In the genomic region with DNA sequence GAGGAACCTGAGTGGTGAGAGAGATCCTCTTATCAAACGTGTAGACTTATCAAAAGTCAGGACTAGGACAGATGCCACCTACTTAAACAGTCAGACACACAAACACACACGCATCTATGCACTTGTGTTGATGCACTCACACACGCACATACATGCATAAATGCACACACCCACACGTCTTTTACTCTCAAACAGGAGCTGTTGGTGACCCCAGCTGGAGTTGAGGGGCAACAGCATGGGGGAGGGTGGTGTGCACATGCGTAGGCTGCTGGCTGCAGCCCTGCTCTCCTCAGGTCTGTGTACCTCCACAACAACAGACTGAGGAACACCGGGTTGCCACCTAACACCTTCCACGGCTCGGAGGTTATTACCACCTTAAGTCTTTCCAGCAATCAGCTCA, we compare ENCODE assay signal across 12 mouse cellular contexts. TPM values are rescaled to one million over a fixed set of nuclear protein-coding genes. Genes with fewer than 3 reads are reported as not detected.
DNase-seq lines count a peak whose midpoint lies in the region; ATAC-seq and TF ChIP-seq lines count a peak whose summit lies in the region.
"Had no signal": no experiment of that assay in that cellular context is flagged by ENCODE, and none has a peak within 500 bp of the region (broad histone marks: within the 10 kb centered on the region; RNA-seq: fewer than 3 reads in every experiment).

No protein-coding gene starts in this region.

- 43% methylated on average over 8 of the region's 8 CpGs for WGBS in kidney, embryonic 16.5 days
- 57% methylated on average over 8 of the region's 8 CpGs for WGBS in limb, embryonic 14.5 days

- peaks cover 6% of the 10 kb centered on the region; the same call in 1 of the 2 replicates for H3K4me1 ChIP-seq in kidney, embryonic 16.5 days (ENCODE audit: insufficient read depth, low read length)
- peaks cover 16% of the 10 kb centered on the region; the same call in 1 of the 2 replicates for H3K4me1 ChIP-seq in limb, embryonic 14.5 days (ENCODE audit: control insufficient read depth, insufficient read depth, low read length)

- no peaks in the 10 kb centered on the region for H3K9me3 ChIP-seq in kidney, embryonic 16.5 days (ENCODE audit: low read length)
- H3K9me3 ChIP-seq in limb, embryonic 14.5 days (ENCODE audit: control insufficient read depth, low read length) = no peaks in the 10 kb centered on the region
- H3K9me3 ChIP-seq: hindbrain, embryonic 10.5 days had no signal

- no peak overlapping the region for H3K4me3 ChIP-seq in kidney, embryonic 16.5 days (ENCODE audit: low read length)
- H3K4me3 ChIP-seq in limb, embryonic 14.5 days (replicated peaks; ENCODE audit: low read length) = no peak overlapping the region
- H3K4me3 ChIP-seq: hindbrain, embryonic 10.5 days; left cerebral cortex, adult 2 months had no signal

- H3K27ac ChIP-seq in kidney, embryonic 16.5 days (ENCODE audit: low read length) = no peak overlapping the region
- H3K27ac ChIP-seq in limb, embryonic 14.5 days (replicated peaks; ENCODE audit: low read depth, low read length) = no peak overlapping the region
- H3K27ac ChIP-seq: left cerebral cortex, adult 2 months; liver, embryonic 14.5 days had no signal

- TF ChIP-seq POLR2A in limb, embryonic 14.5 days (IDR thresholded peaks at IDR 0.05; ENCODE audit: borderline replicate concordance, extremely low read depth, insufficient read depth, insufficient read length) = no peak

- ATAC-seq in kidney, embryonic 16.5 days (ENCODE audit: low FRiP score, low TSS enrichment) = peak; percentile 25; the same call in 1 of the 2 replicates
- ATAC-seq in limb, embryonic 14.5 days (ENCODE audit: low FRiP score, low read depth) = no peak
- ATAC-seq in erythroid progenitor cell, adult 5-6 weeks (replicated peaks; ENCODE audit: low FRiP score, poor library complexity, severe bottlenecking) = no peak
- no peak for ATAC-seq in granulocyte monocyte progenitor cell, adult 5-6 weeks (replicated peaks; ENCODE audit: poor library complexity, severe bottlenecking)

- H3K9ac ChIP-seq in kidney, embryonic 16.5 days (replicated peaks; ENCODE audit: low read length) = no peak overlapping the region
- H3K9ac ChIP-seq in limb, embryonic 14.5 days (ENCODE audit: low read depth, low read length, severe bottlenecking) = no peak overlapping the region
- H3K9ac ChIP-seq: liver, embryonic 14.5 days had no signal

- no peak for DNase-seq in kidney, postnatal 14 days
- DNase-seq in retina, embryonic 14.5 days (ENCODE audit: low spot score) = peak; percentile 24
- no peak for DNase-seq in retina, postnatal 1 day
- DNase-seq in limb, embryonic 14.5 days (ENCODE audit: low spot score) = no peak
- no peak for DNase-seq in adrenal gland, postnatal 36 days
- DNase-seq: right cerebral cortex, postnatal 14 days had no signal

- no peaks in the 10 kb centered on the region for H3K27me3 ChIP-seq in kidney, embryonic 16.5 days (ENCODE audit: insufficient read depth, low read length)
- no peaks in the 10 kb centered on the region for H3K27me3 ChIP-seq in limb, embryonic 14.5 days (ENCODE audit: control insufficient read depth, insufficient read depth, low read length)

- peaks cover 13% of the 10 kb centered on the region for H3K36me3 ChIP-seq in kidney, embryonic 16.5 days (ENCODE audit: insufficient read depth, low read length)
- H3K36me3 ChIP-seq in limb, embryonic 14.5 days (ENCODE audit: control insufficient read depth, insufficient read depth, low read length) = peaks cover 17% of the 10 kb centered on the region

- H3K4me2 ChIP-seq in kidney, embryonic 16.5 days (replicated peaks; ENCODE audit: low read depth, low read length) = no peak overlapping the region
- peak overlapping the region; percentile 25; the same call in 1 of the 2 replicates for H3K4me2 ChIP-seq in limb, embryonic 14.5 days (replicated peaks; ENCODE audit: low read depth, low read length, severe bottlenecking)

RNA-seq across cellular contexts. Expression of a gene that starts 2.5 kb away (rescaled TPM):
- polyA plus RNA-seq in kidney, embryonic 16.5 days (2015; fragmentation: Nextera tagmentation; extraction: Ambion mirVana) = 0.24 and 0.30 TPM in 2 replicates
- 4.9 and 6.7 TPM in 2 replicates for polyA plus RNA-seq in limb, embryonic 14.5 days (2012; rRNA removed)
- polyA plus RNA-seq in limb, embryonic 14.5 days (2014; fragmentation: Nextera tagmentation; extraction: Ambion mirVana) = 1.3 and 1.5 TPM in 2 replicates
- under 1 TPM; 0.13 to 0.46 TPM for total RNA-seq in adrenal gland, postnatal 36 days (2021)
- total RNA-seq in erythroid progenitor cell, adult 5-6 weeks (2015; ENCODE audit: low replicate concordance) = not detected in 2 replicates
- total RNA-seq in erythroid progenitor cell, adult 5-6 weeks (2017; ENCODE audit: low replicate concordance) = 0.13 and 1.1 TPM in 2 replicates
- total RNA-seq in granulocyte monocyte progenitor cell, adult 5-6 weeks (2014; fragmentation: Nextera tagmentation) = 0.41 TPM in 1 of 2 replicates, not detected in the other
- total RNA-seq in granulocyte monocyte progenitor cell, adult 5-6 weeks (2017) = 0.26 TPM in 1 of 2 replicates, not detected in the other
- total RNA-seq: left cerebral cortex, adult 2 months had no signal

RNA-seq across cellular contexts. Expression of a gene that starts 19.5 kb away (rescaled TPM):
- polyA plus RNA-seq in kidney, embryonic 16.5 days (2015; fragmentation: Nextera tagmentation; extraction: Ambion mirVana) = 29.0 and 31.1 TPM in 2 replicates
- 30.9 and 34.3 TPM in 2 replicates for polyA plus RNA-seq in limb, embryonic 14.5 days (2012; rRNA removed)
- 21.6 and 22.9 TPM in 2 replicates for polyA plus RNA-seq in limb, embryonic 14.5 days (2014; fragmentation: Nextera tagmentation; extraction: Ambion mirVana)
- 10 to 100 TPM; 22.6 to 33.9 TPM for total RNA-seq in adrenal gland, postnatal 36 days (2021)
- total RNA-seq in erythroid progenitor cell, adult 5-6 weeks (2015; ENCODE audit: low replicate concordance) = 2.1 and 4.3 TPM in 2 replicates
- 1.3 and 17.9 TPM in 2 replicates for total RNA-seq in erythroid progenitor cell, adult 5-6 weeks (2017; ENCODE audit: low replicate concordance)
- total RNA-seq in granulocyte monocyte progenitor cell, adult 5-6 weeks (2014; fragmentation: Nextera tagmentation) = 11.8 and 13.5 TPM in 2 replicates
- total RNA-seq in granulocyte monocyte progenitor cell, adult 5-6 weeks (2017) = 4.2 and 9.0 TPM in 2 replicates

RNA-seq across cellular contexts. Expression of a gene that starts 19.5 kb away (rescaled TPM):
- 1.7 and 1.9 TPM in 2 replicates for polyA plus RNA-seq in kidney, embryonic 16.5 days (2015; fragmentation: Nextera tagmentation; extraction: Ambion mirVana)
- 1.7 TPM in 2 replicates for polyA plus RNA-seq in limb, embryonic 14.5 days (2012; rRNA removed)
- 0.44 and 0.72 TPM in 2 replicates for polyA plus RNA-seq in limb, embryonic 14.5 days (2014; fragmentation: Nextera tagmentation; extraction: Ambion mirVana)
- total RNA-seq in adrenal gland, postnatal 36 days (2021) = under 1 TPM; 0.46 to 0.76 TPM
- not detected in 2 replicates for total RNA-seq in erythroid progenitor cell, adult 5-6 weeks (2015; ENCODE audit: low replicate concordance)
- 0.51 TPM in 1 of 2 replicates, not detected in the other for total RNA-seq in erythroid progenitor cell, adult 5-6 weeks (2017; ENCODE audit: low replicate concordance)
- 1.2 TPM in 1 of 2 replicates, not detected in the other for total RNA-seq in granulocyte monocyte progenitor cell, adult 5-6 weeks (2014; fragmentation: Nextera tagmentation)
- 1.2 and 1.8 TPM in 2 replicates for total RNA-seq in granulocyte monocyte progenitor cell, adult 5-6 weeks (2017)

RNA-seq across cellular contexts. Expression of a gene that starts 23.7 kb away (rescaled TPM):
- 11.0 and 11.3 TPM in 2 replicates for polyA plus RNA-seq in kidney, embryonic 16.5 days (2015; fragmentation: Nextera tagmentation; extraction: Ambion mirVana)
- polyA plus RNA-seq in limb, embryonic 14.5 days (2012; rRNA removed) = 79.5 and 103 TPM in 2 replicates
- 8.7 and 11.5 TPM in 2 replicates for polyA plus RNA-seq in limb, embryonic 14.5 days (2014; fragmentation: Nextera tagmentation; extraction: Ambion mirVana)
- total RNA-seq in adrenal gland, postnatal 36 days (2021) = 10 to 100 TPM; 16.7 to 19.4 TPM
- total RNA-seq in erythroid progenitor cell, adult 5-6 weeks (2015; ENCODE audit: low replicate concordance) = 8.8 and 17.7 TPM in 2 replicates
- total RNA-seq in erythroid progenitor cell, adult 5-6 weeks (2017; ENCODE audit: low replicate concordance) = 11.9 and 13.6 TPM in 2 replicates
- total RNA-seq in granulocyte monocyte progenitor cell, adult 5-6 weeks (2014; fragmentation: Nextera tagmentation) = 19.9 and 23.9 TPM in 2 replicates
- 15.2 and 16.9 TPM in 2 replicates for total RNA-seq in granulocyte monocyte progenitor cell, adult 5-6 weeks (2017)

RNA-seq across cellular contexts. Expression of a gene that starts 56.7 kb away (rescaled TPM):
- polyA plus RNA-seq in kidney, embryonic 16.5 days (2015; fragmentation: Nextera tagmentation; extraction: Ambion mirVana) = 2.6 and 3.1 TPM in 2 replicates
- polyA plus RNA-seq in limb, embryonic 14.5 days (2012; rRNA removed) = 3.0 and 4.8 TPM in 2 replicates
- polyA plus RNA-seq in limb, embryonic 14.5 days (2014; fragmentation: Nextera tagmentation; extraction: Ambion mirVana) = 5.4 and 5.8 TPM in 2 replicates
- 1 to 10 TPM in 1 of 2 experiments, not detected in 1; 2.3 TPM for total RNA-seq in adrenal gland, postnatal 36 days (2021)
- not detected in 2 replicates for total RNA-seq in erythroid progenitor cell, adult 5-6 weeks (2015; ENCODE audit: low replicate concordance)
- total RNA-seq in erythroid progenitor cell, adult 5-6 weeks (2017; ENCODE audit: low replicate concordance) = not detected in 2 replicates
- 3.5 and 9.6 TPM in 2 replicates for total RNA-seq in granulocyte monocyte progenitor cell, adult 5-6 weeks (2014; fragmentation: Nextera tagmentation)
- total RNA-seq in granulocyte monocyte progenitor cell, adult 5-6 weeks (2017) = not detected in 2 replicates
